Mouse (Mus musculus) kidney, embryonic 16.5 days (tissue): Measurements from ENCODE around the gene Per1. TPM values are rescaled to one million over a fixed set of nuclear protein-coding genes. Genes with fewer than 3 reads are reported as not detected.

Experiments used
- ATAC-seq: fragments of 200-750 bp; cut with Nextera tagmentation; 2 replicates; pipeline ENCODE4 v1.8.0; 2017; ENCODE audit warnings: moderate TSS enrichment; ENCODE audit not compliant: low FRiP score, low TSS enrichment
- H3K27ac ChIP-seq: fragments of 300-500 bp; sonication (generic); 2 replicates; pipeline ENCODE4 v1.5.1; 2014; ENCODE audit warnings: low read length
- H3K27me3 ChIP-seq: fragments of 300-500 bp; sonication (generic); 2 replicates; pipeline ENCODE4 v1.6.1; 2014; ENCODE audit warnings: low read length, control low read depth, mixed read lengths; ENCODE audit not compliant: insufficient read depth
- H3K36me3 ChIP-seq: fragments of 300-500 bp; sonication (generic); 2 replicates; pipeline ENCODE4 v1.6.1; 2014; ENCODE audit warnings: low read length, control low read depth, mixed read lengths; ENCODE audit not compliant: insufficient read depth
- H3K4me1 ChIP-seq: fragments of 300-500 bp; sonication (generic); 2 replicates; pipeline ENCODE4 v1.6.1; 2014; ENCODE audit warnings: low read length, control low read depth, mixed read lengths; ENCODE audit not compliant: insufficient read depth
- H3K4me2 ChIP-seq: fragments of 300-500 bp; sonication (generic); replicated peaks from 2 replicates; pipeline ENCODE4 v1.6.1; 2014; ENCODE audit warnings: low read depth, low read length
- H3K4me3 ChIP-seq: fragments of 300-500 bp; sonication (generic); 2 replicates; pipeline ENCODE4 v1.5.1; 2014; ENCODE audit warnings: mild to moderate bottlenecking, low read length
- H3K9ac ChIP-seq: fragments of 300-500 bp; sonication (generic); replicated peaks from 2 replicates; pipeline ENCODE4 v1.6.1; 2014; ENCODE audit warnings: low read length
- H3K9me3 ChIP-seq: fragments of 300-500 bp; sonication (generic); 2 replicates; pipeline ENCODE4 v1.6.1; 2016; ENCODE audit warnings: low read length, control low read depth
- WGBS: fragments of 180-500 bp; shearing (Covaris S2); extraction: QIAGEN DNeasy Blood & Tissue Kit; methylation state at CpG from one replicate; pipeline ENCODE4 v1.1.7; 2014; 5-methylcytosine and 5-hydroxymethylcytosine counted together
- polyA plus RNA-seq: library from polyadenylated mRNA; unstranded; fragments of >200 nt; fragmentation: Nextera tagmentation; extraction: Ambion mirVana; gene quantifications from 2 replicates; pipeline ENCODE4 v1.2.1, GENCODE M21; 2015

Gene Per1
- polyA plus RNA-seq, 1 experiment from 2014 or later, result 11.4 TPM

- ATAC-seq, result peak; percentile 27; the same call in 1 of the 2 replicates
- Histone ChIP-seq H3K4me2 (peak overlapping the region; percentile 85), H3K36me3 (no peaks in the 10 kb centered on the region), H3K9me3 (no peaks in the 10 kb centered on the region), H3K9ac (peak overlapping the region; percentile 71), H3K27ac (peak overlapping the region; percentile 87), H3K4me1 (peaks cover 38% of the 10 kb centered on the region), H3K4me3 (peak overlapping the region; percentile 79), H3K27me3 (no peaks in the 10 kb centered on the region)
- WGBS, result under 1% methylated on average over 31 of the region's 31 CpGs
Measured at GRCm38 (mm10) chr11:69063413-69064201, 31.4 kb upstream of the Per1 start.

GRCm38 (mm10) chr11:69064259-69065133 is 30.5 kb upstream of the Per1 start:
- H3K27ac ChIP-seq, result peak overlapping the region; percentile 79; the same call in 1 of the 2 replicates
- 57% methylated on average over 9 of the region's 9 CpGs for WGBS
- H3K9ac ChIP-seq, result peak overlapping the region; percentile 71
- ATAC-seq, result no peak
- H3K9me3 ChIP-seq, result no peaks in the 10 kb centered on the region
- no peaks in the 10 kb centered on the region for H3K27me3 ChIP-seq
- H3K4me3 ChIP-seq, result peak overlapping the region; percentile 79
- peak overlapping the region; percentile 85 for H3K4me2 ChIP-seq
- H3K36me3 ChIP-seq, result no peaks in the 10 kb centered on the region
- peaks cover 36% of the 10 kb centered on the region for H3K4me1 ChIP-seq

- H3K9ac ChIP-seq, result no peak overlapping the region
- no peaks in the 10 kb centered on the region for H3K27me3 ChIP-seq
- H3K36me3 ChIP-seq, result no peaks in the 10 kb centered on the region
- no peak for ATAC-seq
- no peaks in the 10 kb centered on the region for H3K9me3 ChIP-seq
- no peak overlapping the region for H3K27ac ChIP-seq
- WGBS, result 76% methylated on average over 3 of the region's 3 CpGs
- H3K4me3 ChIP-seq, result no peak overlapping the region
- peak overlapping the region; percentile 85 for H3K4me2 ChIP-seq
- H3K4me1 ChIP-seq, result peaks cover 39% of the 10 kb centered on the region
Measured at GRCm38 (mm10) chr11:69065394-69065925, 29.6 kb upstream of the Per1 start.

GRCm38 (mm10) chr11:69066163-69066861 is 28.7 kb upstream of the Per1 start:
- peaks cover 35% of the 10 kb centered on the region for H3K4me1 ChIP-seq

GRCm38 (mm10) chr11:69066956-69067355 is 28.1 kb upstream of the Per1 start:
- Histone ChIP-seq H3K36me3 (no peaks in the 10 kb centered on the region), H3K4me2 (peak overlapping the region; percentile 85), H3K27ac (peak overlapping the region; percentile 27; the same call in 1 of the 2 replicates), H3K9ac (no peak overlapping the region; the same call in 1 of the 2 replicates), H3K27me3 (no peaks in the 10 kb centered on the region), H3K4me1 (peaks cover 34% of the 10 kb centered on the region), H3K9me3 (no peaks in the 10 kb centered on the region), H3K4me3 (peak overlapping the region; percentile 46)
- ATAC-seq, result no peak
- 10% methylated on average over 8 of the region's 8 CpGs for WGBS

More at GRCm38 (mm10) chr11:69066163-69066861, 28.7 kb upstream of the Per1 start:
- Histone ChIP-seq H3K9ac (peak overlapping the region; percentile 57), H3K4me3 (peak overlapping the region; percentile 46), H3K36me3 (no peaks in the 10 kb centered on the region), H3K27ac (no peak overlapping the region), H3K27me3 (no peaks in the 10 kb centered on the region), H3K4me2 (peak overlapping the region; percentile 85), H3K9me3 (no peaks in the 10 kb centered on the region)
- 2% methylated on average over 29 of the region's 29 CpGs for WGBS
- no peak for ATAC-seq

- no peaks in the 10 kb centered on the region for H3K9me3 ChIP-seq
- no peak overlapping the region for H3K9ac ChIP-seq
- peak overlapping the region; percentile 27; the same call in 1 of the 2 replicates for H3K27ac ChIP-seq
- ATAC-seq, result no peak
- no peaks in the 10 kb centered on the region for H3K27me3 ChIP-seq
- peaks cover 37% of the 10 kb centered on the region for H3K4me1 ChIP-seq
- no peaks in the 10 kb centered on the region for H3K36me3 ChIP-seq
- whole genome bisulfite sequencing, result 62% methylated on average over 6 of the region's 6 CpGs
- H3K4me2 ChIP-seq, result no peak overlapping the region
- peak overlapping the region; percentile 46; the same call in 1 of the 2 replicates for H3K4me3 ChIP-seq
Measured at GRCm38 (mm10) chr11:69067601-69068000, 27.4 kb upstream of the Per1 start.

GRCm38 (mm10) chr11:69070093-69070492 is 24.9 kb upstream of the Per1 start:
- Histone ChIP-seq H3K9me3 (no peaks in the 10 kb centered on the region), H3K4me2 (peak overlapping the region; percentile 68), H3K9ac (peak overlapping the region; percentile 81), H3K27me3 (no peaks in the 10 kb centered on the region), H3K36me3 (no peaks in the 10 kb centered on the region), H3K4me3 (peak overlapping the region; percentile 56), H3K27ac (peak overlapping the region; percentile 91), H3K4me1 (peaks cover 32% of the 10 kb centered on the region)
- WGBS, result 1% methylated on average over 13 of the region's 13 CpGs
- ATAC-seq, result no peak

GRCm38 (mm10) chr11:69070590-69071222 is 24.3 kb upstream of the Per1 start, which contains the start of gene Tmem107:
Gene Tmem107, plus strand, starts transcription at chr11:69070806.
- Histone ChIP-seq H3K36me3 (no peaks in the 10 kb centered on the region), H3K4me1 (peaks cover 31% of the 10 kb centered on the region), H3K9me3 (no peaks in the 10 kb centered on the region), H3K4me2 (peak within 1 kb of the TSS; percentile 68), H3K9ac (peak within 1 kb of the TSS; percentile 81), H3K27me3 (no peaks in the 10 kb centered on the region), H3K4me3 (peak within 1 kb of the TSS; percentile 56), H3K27ac (peak within 1 kb of the TSS; percentile 91)
- ATAC-seq, result peak; percentile 89
- WGBS, result 0% methylated on average over 47 of the region's 47 CpGs

GRCm38 (mm10) chr11:69071262-69071661 is 23.8 kb upstream of the Per1 start:
- Histone ChIP-seq H3K9me3 (no peaks in the 10 kb centered on the region), H3K27ac (peak overlapping the region; percentile 59), H3K27me3 (no peaks in the 10 kb centered on the region), H3K4me2 (peak overlapping the region; percentile 68), H3K4me1 (peaks cover 26% of the 10 kb centered on the region), H3K9ac (peak overlapping the region; percentile 81), H3K4me3 (peak overlapping the region; percentile 56), H3K36me3 (no peaks in the 10 kb centered on the region)
- ATAC-seq, result no peak
- WGBS, result 22% methylated on average over 9 of the region's 9 CpGs
